Mouse (Mus musculus) left cerebral cortex, adult 9 months (tissue): ENCODE results near the gene Vmn2r9.
"Not testable (repeated sequence)": the region's sequence is repeated elsewhere in the genome, so short reads cannot be mapped to it uniquely, and the experiment has no call there.

Experiments
- DNase-seq, 2 experiments: peaks; one replicate each; pipeline ENCODE4 v3.0.0; 2022; ENCODE audit warnings: low spot score in 2 of 2

Vmn2r9 gene

GRCm38 (mm10) chr5:108852501-108852900 is at the start of gene Vmn2r9:
Vmn2r9 (minus strand) TSS chr5:108852601.
- not testable (repeated sequence) for DNase-seq

GRCm38 (mm10) chr5:108866746-108867145 is 14.3 kb upstream of the Vmn2r9 start:
- not testable (repeated sequence) for DNase-seq

- DNase-seq: no peak
Measured at GRCm38 (mm10) chr5:108849466-108849865, 2.9 kb downstream of the Vmn2r9 start.

GRCm38 (mm10) chr5:108836156-108836555 is 16.2 kb downstream of the Vmn2r9 start:
- DNase-seq: no peak

GRCm38 (mm10) chr5:108823276-108823675 is 29.1 kb downstream of the Vmn2r9 start:
- DNase-seq: no peak

GRCm38 (mm10) chr5:108808750-108809149 is 43.7 kb downstream of the Vmn2r9 start, which contains the start of gene Vmn2r8:
Vmn2r8 (minus strand) TSS chr5:108808850.
- DNase-seq: not testable (repeated sequence)

- DNase-seq: no peak
Measured at GRCm38 (mm10) chr5:108803646-108804045, 48.8 kb downstream of the Vmn2r9 start.

GRCm38 (mm10) chr5:108795263-108795662 is 57.1 kb downstream of the Vmn2r9 start, which contains the start of gene Tmed11:
Tmed11 (minus strand) TSS chr5:108795363.
- DNase-seq: not testable (repeated sequence)

- not testable (repeated sequence) for DNase-seq
Measured at GRCm38 (mm10) chr5:108790385-108790784, 62.0 kb downstream of the Vmn2r9 start.
